Mouse (Mus musculus) mouse embryonic stem cell (cell line): ENCODE data around the gene Phf2.

Source experiments
- in situ Hi-C, 2 experiments: fragments of 300-500 bp; cut with MboI; formaldehyde crosslinking; loops; 1 replicate in 1 of 2; 3 replicates in 1 of 2; pipeline ENCODE4 v1.14.3; 2019 to 2020; ENCODE audit warnings: low sequenced_read_pairs in 2 of 2, low pct_unique_long_range_greater_than_20kb in 1 of 2, mixed read lengths in 1 of 2; ENCODE audit not compliant: unreplicated experiment in 1 of 2

Gene Phf2

DNA sequence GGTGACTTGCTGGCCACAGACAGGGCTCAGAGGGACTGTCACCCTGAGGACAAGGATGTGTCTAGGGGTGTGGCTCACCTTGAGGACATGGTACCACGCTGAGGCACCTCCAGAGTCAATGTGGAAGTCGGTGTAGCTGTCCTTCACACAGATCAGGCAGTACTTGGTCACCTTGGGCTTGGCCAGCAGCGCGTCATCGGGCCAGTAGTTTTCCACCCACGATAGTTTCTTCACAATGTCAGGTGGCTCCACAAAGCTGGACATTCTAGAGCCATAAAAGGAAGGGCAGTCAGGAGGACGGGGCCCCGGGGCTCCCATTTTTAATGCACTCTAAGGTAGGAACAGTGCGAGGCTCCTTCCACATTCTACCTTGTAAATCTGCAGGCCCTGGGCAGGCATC lies 48.0 kb downstream of the Phf2 start:
- in situ Hi-C loops, result no loop called here

- in situ Hi-C loops, result no loop called here
These were observed 48.6 kb downstream of the Phf2 start for GRCm38 (mm10) chr13:48822288-48822687.

DNA sequence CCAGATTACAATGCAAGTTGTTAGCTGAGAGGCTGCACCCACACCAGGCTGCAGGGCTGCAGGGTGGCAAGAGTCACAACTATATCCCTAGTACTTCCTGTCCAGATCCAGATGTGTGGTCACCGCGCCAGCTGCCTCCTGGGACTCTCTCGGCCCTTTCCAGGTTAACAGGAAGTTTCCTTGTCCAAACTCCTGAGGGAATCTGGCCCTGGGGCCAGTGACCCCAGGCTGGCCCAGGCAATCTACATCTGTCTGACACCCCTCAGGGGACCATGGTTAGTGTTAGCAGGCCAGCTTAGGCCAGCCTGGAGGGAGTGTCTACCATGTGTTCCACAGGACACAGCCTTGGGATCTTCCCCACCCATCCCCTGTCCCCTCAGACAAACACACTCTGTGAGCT lies 51.8 kb downstream of the Phf2 start:
- in situ Hi-C loops, result no loop called here

GRCm38 (mm10) chr13:48814406-48814805 lies 56.5 kb downstream of the Phf2 start:
- in situ Hi-C loops, result no loop called here

- in situ Hi-C loops, result no loop called here
These were observed 59.9 kb downstream of the Phf2 start for GRCm38 (mm10) chr13:48810991-48811390.

- in situ Hi-C loops, result no loop called here
These were observed 60.6 kb downstream of the Phf2 start for GRCm38 (mm10) chr13:48810274-48810823.

- in situ Hi-C loops, result loop anchor here (5.0 to 10.0 kb wide), 2 partner anchors 155 to 157 kb away; no protein-coding TSS in a partner anchor
These were observed 61.3 kb downstream of the Phf2 start for GRCm38 (mm10) chr13:48809668-48810067.

DNA sequence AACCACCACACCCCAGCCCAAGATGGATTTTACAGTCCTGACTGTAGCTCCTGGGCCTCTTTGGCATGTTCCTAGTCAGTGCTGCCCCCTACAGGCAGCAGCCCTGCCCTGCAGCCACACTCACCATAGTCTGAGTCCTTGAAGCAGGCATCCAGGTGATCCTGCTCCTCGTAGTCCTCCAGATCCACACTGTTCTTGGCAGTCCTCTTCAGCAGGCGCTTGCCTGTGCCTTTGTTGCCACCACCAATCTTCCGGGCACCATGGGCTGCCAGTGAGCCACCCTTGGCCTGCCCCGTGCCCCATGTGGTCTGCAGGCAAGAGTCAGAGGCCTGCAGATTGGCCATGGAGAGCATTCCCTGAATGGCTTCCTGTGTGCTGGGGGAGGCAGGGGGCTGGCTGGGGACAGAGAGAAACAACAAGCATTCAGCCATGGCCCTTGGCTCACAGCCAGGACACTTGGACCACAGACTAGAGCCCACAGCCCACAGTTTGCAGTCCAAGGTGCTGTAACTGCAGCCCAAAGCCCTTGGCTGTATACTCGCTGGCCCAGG lies 63.4 kb downstream of the Phf2 start:
- in situ Hi-C loops, result loop anchor here (5.0 to 10.0 kb wide), 2 partner anchors 153 to 155 kb away; no protein-coding TSS in a partner anchor

DNA sequence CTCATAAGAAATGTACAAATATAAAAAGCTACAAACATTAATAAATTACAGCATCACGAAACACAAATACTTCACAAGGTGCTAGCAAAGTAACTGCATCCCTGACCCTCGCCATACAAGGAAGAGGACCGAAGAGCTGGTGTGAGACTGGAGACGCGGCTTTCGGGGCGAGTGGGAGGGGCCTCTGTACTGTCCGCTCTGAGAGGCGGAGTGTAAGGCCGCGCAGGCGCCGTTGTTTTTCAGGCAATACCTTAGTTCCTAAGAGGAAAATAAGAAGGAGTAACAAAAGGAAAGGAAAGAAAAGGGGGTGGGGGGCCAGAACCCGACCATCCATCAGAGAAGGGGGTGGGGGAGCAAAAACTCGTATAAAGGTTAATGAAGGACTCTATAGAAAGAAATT lies 68.7 kb downstream of the Phf2 start:
- in situ Hi-C loops, result loop anchor here in 1 of 2 experiments (10.0 kb wide), 1 partner anchor 147 kb away; no protein-coding TSS in a partner anchor

DNA sequence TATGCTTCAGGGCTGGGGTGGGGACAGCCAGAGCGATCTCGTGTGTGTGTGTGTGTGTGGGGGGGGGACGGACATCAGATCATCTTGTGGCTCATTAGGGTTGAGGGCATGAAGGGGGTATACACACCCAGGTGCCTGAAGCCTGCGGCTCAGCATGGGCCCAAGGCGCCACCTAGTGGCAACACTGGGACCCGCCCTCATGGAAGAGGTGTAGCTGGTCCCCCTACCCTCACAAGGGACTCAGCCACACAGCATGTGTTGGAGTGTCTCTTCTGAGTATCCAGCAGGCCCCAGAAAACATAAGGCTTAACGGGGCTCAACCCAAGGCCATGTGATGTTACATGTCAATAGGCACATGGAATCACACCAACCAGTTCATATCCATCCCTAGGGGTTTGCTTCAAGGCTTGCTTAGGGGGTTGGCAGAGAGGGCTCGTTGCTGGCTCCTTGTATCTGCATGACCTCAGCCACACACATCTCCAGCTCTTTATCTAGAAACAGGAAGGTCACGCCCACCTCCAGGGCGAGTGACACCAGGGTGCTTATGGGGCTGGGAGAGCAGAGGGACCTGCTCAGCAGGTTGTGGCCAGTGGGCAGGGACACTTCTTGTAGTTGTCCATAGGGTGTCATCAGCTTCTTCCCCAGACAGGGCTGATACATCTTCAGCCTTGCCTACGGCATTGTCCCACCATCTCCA lies 69.9 kb downstream of the Phf2 start:
- in situ Hi-C loops, result loop anchor here in 1 of 2 experiments (10.0 kb wide), 1 partner anchor 146 kb away; no protein-coding TSS in a partner anchor

GRCm38 (mm10) chr13:48798256-48798771 lies 72.6 kb downstream of the Phf2 start:
- in situ Hi-C loops, result no loop called here

- in situ Hi-C loops, result no loop called here
These were observed 74.0 kb downstream of the Phf2 start for GRCm38 (mm10) chr13:48796906-48797305.

- in situ Hi-C loops, result no loop called here
These were observed 75.2 kb downstream of the Phf2 start for GRCm38 (mm10) chr13:48795711-48796110.

- in situ Hi-C loops, result no loop called here
These were observed 86.2 kb downstream of the Phf2 start for GRCm38 (mm10) chr13:48784594-48785298.

DNA sequence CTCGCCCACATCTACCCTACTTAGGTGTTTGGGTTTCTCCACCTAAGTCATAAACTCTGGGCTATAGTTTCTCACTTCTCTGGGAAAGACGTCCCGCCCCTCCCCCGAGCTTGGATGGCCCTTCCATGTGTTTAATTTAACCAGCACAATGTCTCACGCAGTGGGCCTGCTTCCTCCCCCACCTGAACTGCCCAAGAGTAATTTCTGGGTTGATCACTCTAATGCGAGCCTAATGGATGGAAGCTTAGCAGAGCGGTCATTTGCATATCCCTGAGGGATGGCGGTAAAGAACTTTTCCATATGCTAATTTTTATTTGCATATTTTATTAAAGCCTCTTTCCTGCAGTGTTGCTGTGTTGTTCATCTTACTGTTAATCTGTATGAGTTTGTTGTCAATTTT lies 86.8 kb downstream of the Phf2 start:
- in situ Hi-C loops, result no loop called here

GRCm38 (mm10) chr13:48782727-48783725 lies 87.9 kb downstream of the Phf2 start:
- in situ Hi-C loops, result no loop called here

DNA sequence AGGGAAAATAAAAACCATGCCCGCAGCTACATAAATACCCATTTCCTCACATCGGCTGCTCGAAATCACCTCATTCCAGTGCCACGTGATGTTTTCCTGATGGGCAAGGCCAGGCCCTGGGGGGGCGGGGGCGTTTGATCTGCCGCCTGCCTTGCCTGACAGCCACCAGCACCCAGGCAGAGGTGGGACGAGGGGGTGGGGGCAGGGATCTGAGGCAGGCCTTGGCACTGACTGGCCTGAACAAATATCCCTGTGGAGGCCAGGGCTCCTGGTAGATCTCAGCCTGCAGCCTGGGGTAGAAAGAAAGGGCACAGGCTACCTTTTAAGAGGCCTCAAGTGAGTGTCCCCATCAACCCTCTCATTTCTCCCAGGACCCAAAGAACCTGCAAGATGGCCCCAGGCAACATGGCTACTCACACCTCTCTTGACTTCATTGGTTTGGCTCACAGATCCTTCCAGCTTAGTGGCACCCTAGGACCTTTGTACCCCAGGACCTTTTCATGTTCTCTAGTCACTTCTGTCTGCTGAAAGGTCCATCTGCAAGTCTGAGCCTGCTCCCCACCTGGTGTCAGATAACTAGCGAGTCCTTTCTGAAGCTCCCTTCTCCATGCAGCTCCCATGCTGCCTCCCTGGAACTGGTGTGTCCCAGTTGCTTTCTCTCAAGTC lies 90.4 kb downstream of the Phf2 start:
- in situ Hi-C loops, result no loop called here
